Mouse (Mus musculus) embryonic fibroblast, embryonic 13.5 days (primary cell): ENCODE measurements around the gene 2810004N23Rik.

ENCODE experiments used
- CTCF ChIP-seq: IDR thresholded peaks from 2 replicates; pipeline ENCODE4 v1.5.1; 2011; ENCODE audit warnings: mild to moderate bottlenecking, control low read depth, low read length, moderate library complexity, borderline replicate concordance; ENCODE audit not compliant: insufficient read depth
- POLR2A ChIP-seq: IDR thresholded peaks from 2 replicates; pipeline ENCODE4 v1.6.1; 2011; ENCODE audit warnings: low read depth, mild to moderate bottlenecking, control low read depth, low read length, moderate library complexity

DNA sequence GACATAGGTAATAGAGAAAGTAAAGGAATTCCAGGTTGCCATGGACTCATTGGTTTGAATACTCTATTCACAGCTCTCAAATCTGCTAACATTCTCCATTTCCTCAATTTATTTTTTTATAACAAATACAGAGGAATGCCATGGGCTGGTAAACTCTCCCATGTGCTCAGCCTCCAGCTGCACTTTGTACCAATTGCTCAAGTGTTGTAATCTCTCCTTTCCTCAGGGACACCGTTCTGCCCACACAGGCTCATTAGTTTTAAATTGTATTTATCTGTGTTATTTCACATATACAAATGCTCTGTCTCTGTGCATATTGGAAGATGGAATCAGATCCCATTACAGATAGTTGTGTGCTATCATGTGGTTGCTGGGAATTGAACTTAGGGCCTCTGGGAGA, 9.4 kb downstream of the 2810004N23Rik start:
- TF ChIP-seq CTCF (no peak), POLR2A (no peak)
